Mouse (Mus musculus): ENCODE measurements around the gene Olfr745. TPM values are rescaled to one million over a fixed set of nuclear protein-coding genes. Genes with fewer than 3 reads are reported as not detected.

Olfr745 gene
- polyA plus RNA-seq (2014; fragmentation: Illumina TruSeq; extraction: RNeasy Lipid Tissue Mini Kit (QIAGEN cat#74804); ENCODE audit: low read depth, low replicate concordance), result not detected

DNA sequence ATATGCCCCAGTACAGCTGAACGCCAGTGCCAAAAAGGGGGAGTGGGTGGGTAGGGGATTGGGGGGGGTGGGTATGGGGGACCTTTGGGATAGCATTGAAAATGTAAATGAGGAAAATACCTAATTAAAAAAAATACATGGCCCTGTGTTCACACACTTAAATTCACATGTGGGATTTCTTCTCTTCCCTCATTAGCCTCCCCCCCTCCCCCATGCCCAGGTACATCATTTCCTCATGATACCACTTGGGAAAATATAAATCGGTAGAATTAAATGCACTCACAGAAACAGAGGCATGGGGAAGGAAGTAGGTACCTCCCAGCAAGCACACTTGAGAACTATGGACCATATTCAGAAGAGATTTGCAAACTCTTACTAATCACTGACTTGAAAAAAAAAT is at the start of gene Olfr745:
Gene Olfr745, plus strand, starts transcription at position 301 of the 400 bp plus-strand sequence.

DNA sequence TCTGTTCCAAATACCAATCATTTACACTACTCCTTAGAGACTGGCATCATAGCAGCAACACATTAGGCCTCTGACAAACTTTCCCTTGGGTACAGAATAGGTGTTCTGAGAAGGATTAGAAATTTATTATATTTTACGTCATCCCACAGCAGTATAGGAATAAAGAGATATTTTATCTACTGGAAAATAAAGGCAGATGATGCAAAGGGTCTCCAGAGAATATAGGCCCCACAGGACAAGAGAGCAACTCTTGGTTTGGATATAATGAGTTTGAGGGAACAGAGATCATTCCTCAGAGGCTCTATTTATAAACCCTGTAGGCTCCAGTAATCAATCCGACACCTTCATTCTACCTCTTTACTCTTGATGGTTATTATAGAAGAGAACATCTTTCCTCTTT is 24.6 kb upstream of the Olfr745 start, which contains the start of gene Olfr744:
Gene Olfr744, plus strand, starts transcription at position 301 of the 400 bp plus-strand sequence.

GRCm38 (mm10) chr14:50646783-50647182 is 7.6 kb downstream of the Olfr745 start, which contains the start of gene Olfr746:
Olfr746 (plus strand) TSS chr14:50647083.

DNA sequence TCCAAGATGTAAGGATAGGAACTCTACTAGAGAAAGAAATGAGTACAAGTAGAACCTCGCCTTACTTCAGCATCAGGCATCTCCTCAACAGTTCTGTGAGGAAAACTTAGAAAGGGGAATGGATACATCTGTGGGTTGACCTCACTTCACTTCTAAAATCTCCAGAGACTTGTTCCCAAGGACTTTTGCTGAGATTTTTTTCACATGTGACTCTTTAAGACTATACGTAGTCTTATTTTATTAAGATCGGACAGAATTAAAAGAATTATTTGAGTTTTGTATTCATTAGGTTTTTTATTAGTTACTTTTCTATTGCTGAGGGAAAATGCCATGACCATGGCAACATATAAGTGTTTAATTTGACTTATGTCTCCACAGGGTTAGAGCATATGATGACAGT is 53.9 kb downstream of the Olfr745 start, which contains the start of gene Olfr747:
Gene Olfr747, minus strand, starts transcription at position 101 of the 400 bp plus-strand sequence.

Other genes with a start within 250 kb of the Olfr745 start
- gene Olfr738, start 231.8 kb upstream of the Olfr745 start, polyA plus RNA-seq (2014; fragmentation: Illumina TruSeq; extraction: RNeasy Lipid Tissue Mini Kit (QIAGEN cat#74804); ENCODE audit: low read depth, low replicate concordance), result not detected
- gene Olfr739, start 220.8 kb upstream of the Olfr745 start, polyA plus RNA-seq (2014; fragmentation: Illumina TruSeq; extraction: RNeasy Lipid Tissue Mini Kit (QIAGEN cat#74804); ENCODE audit: low read depth, low replicate concordance), result not detected
- gene Olfr740, start 193.8 kb upstream of the Olfr745 start, polyA plus RNA-seq (2014; fragmentation: Illumina TruSeq; extraction: RNeasy Lipid Tissue Mini Kit (QIAGEN cat#74804); ENCODE audit: low read depth, low replicate concordance), result not detected
- gene Olfr741, start 166.7 kb upstream of the Olfr745 start, polyA plus RNA-seq (2014; fragmentation: Illumina TruSeq; extraction: RNeasy Lipid Tissue Mini Kit (QIAGEN cat#74804); ENCODE audit: low read depth, low replicate concordance), result not detected
- gene Olfr742, start 135.8 kb upstream of the Olfr745 start, polyA plus RNA-seq (2014; fragmentation: Illumina TruSeq; extraction: RNeasy Lipid Tissue Mini Kit (QIAGEN cat#74804); ENCODE audit: low read depth, low replicate concordance), result not detected
- gene Olfr743, start 117.5 kb upstream of the Olfr745 start, polyA plus RNA-seq (2014; fragmentation: Illumina TruSeq; extraction: RNeasy Lipid Tissue Mini Kit (QIAGEN cat#74804); ENCODE audit: low read depth, low replicate concordance), result not detected
- gene Olfr744, start 24.5 kb upstream of the Olfr745 start, polyA plus RNA-seq (2014; fragmentation: Illumina TruSeq; extraction: RNeasy Lipid Tissue Mini Kit (QIAGEN cat#74804); ENCODE audit: low read depth, low replicate concordance), result not detected
- not detected for gene Olfr746, start 7.7 kb downstream of the Olfr745 start, polyA plus RNA-seq (2014; fragmentation: Illumina TruSeq; extraction: RNeasy Lipid Tissue Mini Kit (QIAGEN cat#74804); ENCODE audit: low read depth, low replicate concordance)
- not detected for gene Olfr747, start 53.8 kb downstream of the Olfr745 start, polyA plus RNA-seq (2014; fragmentation: Illumina TruSeq; extraction: RNeasy Lipid Tissue Mini Kit (QIAGEN cat#74804); ENCODE audit: low read depth, low replicate concordance)
- not detected for gene Olfr748, start 68.0 kb downstream of the Olfr745 start, polyA plus RNA-seq (2014; fragmentation: Illumina TruSeq; extraction: RNeasy Lipid Tissue Mini Kit (QIAGEN cat#74804); ENCODE audit: low read depth, low replicate concordance)
- not detected for gene Olfr749, start 105.7 kb downstream of the Olfr745 start, polyA plus RNA-seq (2014; fragmentation: Illumina TruSeq; extraction: RNeasy Lipid Tissue Mini Kit (QIAGEN cat#74804); ENCODE audit: low read depth, low replicate concordance)
- gene Ttc5, start 146.1 kb downstream of the Olfr745 start, polyA plus RNA-seq (2014; fragmentation: Illumina TruSeq; extraction: RNeasy Lipid Tissue Mini Kit (QIAGEN cat#74804); ENCODE audit: low read depth, low replicate concordance), result 33.6 TPM
- not detected for gene Ccnb1ip1, start 168.3 kb downstream of the Olfr745 start, polyA plus RNA-seq (2014; fragmentation: Illumina TruSeq; extraction: RNeasy Lipid Tissue Mini Kit (QIAGEN cat#74804); ENCODE audit: low read depth, low replicate concordance)
- 33.7 TPM for gene Parp2, start 168.5 kb downstream of the Olfr745 start, polyA plus RNA-seq (2014; fragmentation: Illumina TruSeq; extraction: RNeasy Lipid Tissue Mini Kit (QIAGEN cat#74804); ENCODE audit: low read depth, low replicate concordance)
- 28.4 TPM for gene Tep1, start 231.2 kb downstream of the Olfr745 start, polyA plus RNA-seq (2014; fragmentation: Illumina TruSeq; extraction: RNeasy Lipid Tissue Mini Kit (QIAGEN cat#74804); ENCODE audit: low read depth, low replicate concordance)